Mouse (Mus musculus): ENCODE measurements around the gene Gnl3l. TPM values are rescaled to one million over a fixed set of nuclear protein-coding genes. Genes with fewer than 3 reads are reported as not detected.

Gene Gnl3l
- polyA plus RNA-seq, 1 experiment from 2014 or later = 15.2 TPM

- Histone ChIP-seq H3K27me3 (ENCODE audit: control insufficient read depth, insufficient read depth, low read length) (no peaks in the 10 kb centered on the region), H3K4me1 (replicated peaks; ENCODE audit: control insufficient read depth, insufficient read depth) (no peaks in the 10 kb centered on the region), H3K36me3 (ENCODE audit: control insufficient read depth, insufficient read depth, low read length) (no peaks in the 10 kb centered on the region), H3K9ac (ENCODE audit: low read length) (no peak overlapping the region), H3K27ac (replicated peaks) (peak overlapping the region; percentile 35; the same call in 1 of the 2 replicates), H3K9me3 (ENCODE audit: control insufficient read depth, low read length) (no peaks in the 10 kb centered on the region), H3K4me2 (replicated peaks; ENCODE audit: low read depth) (no peak overlapping the region; the same call in 1 of the 2 replicates), H3K4me3 (ENCODE audit: low read depth, low read length) (no peak overlapping the region)
- peak; percentile 14 for DNase-seq (ENCODE audit: low spot score)
- no peak for ATAC-seq (ENCODE audit: low FRiP score, low TSS enrichment)
- TF ChIP-seq EP300 (optimal IDR thresholded peaks at IDR 0.05) (no peak), CTCF (IDR thresholded peaks at IDR 0.05; ENCODE audit: low read depth) (no peak)
- WGBS = 55% methylated on average over 5 of the region's 6 CpGs
Measured at GRCm38 (mm10) chrX:151054489-151054888, 37.4 kb upstream of the Gnl3l start.

GRCm38 (mm10) chrX:151050337-151050736 lies 33.2 kb upstream of the Gnl3l start:
- WGBS = 72% methylated on average over 7 of the region's 7 CpGs
- Histone ChIP-seq H3K4me1 (replicated peaks; ENCODE audit: control insufficient read depth, insufficient read depth) (no peaks in the 10 kb centered on the region), H3K4me2 (replicated peaks; ENCODE audit: low read depth) (no peak overlapping the region), H3K9ac (ENCODE audit: low read length) (no peak overlapping the region), H3K9me3 (ENCODE audit: control insufficient read depth, low read length) (no peaks in the 10 kb centered on the region), H3K4me3 (ENCODE audit: low read depth, low read length) (no peak overlapping the region), H3K27ac (replicated peaks) (no peak overlapping the region), H3K36me3 (ENCODE audit: control insufficient read depth, insufficient read depth, low read length) (no peaks in the 10 kb centered on the region), H3K27me3 (ENCODE audit: control insufficient read depth, insufficient read depth, low read length) (no peaks in the 10 kb centered on the region)
- no peak for ATAC-seq (ENCODE audit: low FRiP score, low TSS enrichment)
- no peak for DNase-seq (ENCODE audit: low spot score)
- TF ChIP-seq CTCF (IDR thresholded peaks at IDR 0.05; ENCODE audit: low read depth) = no peak
- TF ChIP-seq EP300 (optimal IDR thresholded peaks at IDR 0.05) = no peak

- DNase-seq (ENCODE audit: low spot score) = no peak
- H3K4me2 ChIP-seq (replicated peaks; ENCODE audit: low read depth) = no peak overlapping the region
- H3K27ac ChIP-seq (replicated peaks) = no peak overlapping the region
- no peak overlapping the region for H3K9ac ChIP-seq (ENCODE audit: low read length)
- WGBS = 59% methylated on average over 8 of the region's 8 CpGs
- H3K27me3 ChIP-seq (ENCODE audit: control insufficient read depth, insufficient read depth, low read length) = no peaks in the 10 kb centered on the region
- no peak for ATAC-seq (ENCODE audit: low FRiP score, low TSS enrichment)
- no peaks in the 10 kb centered on the region for H3K9me3 ChIP-seq (ENCODE audit: control insufficient read depth, low read length)
- TF ChIP-seq EP300 (optimal IDR thresholded peaks at IDR 0.05) = no peak
- TF ChIP-seq CTCF (IDR thresholded peaks at IDR 0.05; ENCODE audit: low read depth) = no peak
- no peaks in the 10 kb centered on the region for H3K4me1 ChIP-seq (replicated peaks; ENCODE audit: control insufficient read depth, insufficient read depth)
- H3K4me3 ChIP-seq (ENCODE audit: low read depth, low read length) = no peak overlapping the region
- H3K36me3 ChIP-seq (ENCODE audit: control insufficient read depth, insufficient read depth, low read length) = no peaks in the 10 kb centered on the region
Measured at GRCm38 (mm10) chrX:151049661-151050215, 32.6 kb upstream of the Gnl3l start.

- WGBS = 12% methylated on average over 35 of the region's 56 CpGs
- Histone ChIP-seq H3K4me3 (ENCODE audit: low read depth, low read length) (peak overlapping the region; percentile 61), H3K4me2 (replicated peaks; ENCODE audit: low read depth) (peak overlapping the region; percentile 61), H3K27ac (replicated peaks) (peak overlapping the region; percentile 80), H3K9me3 (ENCODE audit: control insufficient read depth, low read length) (no peaks in the 10 kb centered on the region), H3K4me1 (replicated peaks; ENCODE audit: control insufficient read depth, insufficient read depth) (no peaks in the 10 kb centered on the region), H3K36me3 (ENCODE audit: control insufficient read depth, insufficient read depth, low read length) (no peaks in the 10 kb centered on the region), H3K27me3 (ENCODE audit: control insufficient read depth, insufficient read depth, low read length) (no peaks in the 10 kb centered on the region), H3K9ac (ENCODE audit: low read length) (peak overlapping the region; percentile 71)
- ATAC-seq (ENCODE audit: low FRiP score, low TSS enrichment) (peak; percentile 63), DNase-seq (ENCODE audit: low spot score) (peak; percentile 26)
- TF ChIP-seq CTCF (IDR thresholded peaks at IDR 0.05; ENCODE audit: low read depth) = no peak
- TF ChIP-seq EP300 (optimal IDR thresholded peaks at IDR 0.05) = no peak
Measured at GRCm38 (mm10) chrX:151047431-151048058, 30.4 kb upstream of the Gnl3l start.

- H3K27me3 ChIP-seq (ENCODE audit: control insufficient read depth, insufficient read depth, low read length) = no peaks in the 10 kb centered on the region
- TF ChIP-seq CTCF (IDR thresholded peaks at IDR 0.05; ENCODE audit: low read depth) = no peak; the same call in 1 of the 2 replicates
- no peak for TF ChIP-seq EP300 (optimal IDR thresholded peaks at IDR 0.05)
- H3K9me3 ChIP-seq (ENCODE audit: control insufficient read depth, low read length) = no peaks in the 10 kb centered on the region
- H3K4me1 ChIP-seq (replicated peaks; ENCODE audit: control insufficient read depth, insufficient read depth) = no peaks in the 10 kb centered on the region
- peak overlapping the region; percentile 61 for H3K4me2 ChIP-seq (replicated peaks; ENCODE audit: low read depth)
- H3K27ac ChIP-seq (replicated peaks) = peak overlapping the region; percentile 80
- WGBS = 20% methylated on average over 13 of the region's 62 CpGs
- peak overlapping the region; percentile 71 for H3K9ac ChIP-seq (ENCODE audit: low read length)
- peak; percentile 86 for ATAC-seq (ENCODE audit: low FRiP score, low TSS enrichment)
- no peaks in the 10 kb centered on the region for H3K36me3 ChIP-seq (ENCODE audit: control insufficient read depth, insufficient read depth, low read length)
- peak; percentile 78 for DNase-seq (ENCODE audit: low spot score)
- H3K4me3 ChIP-seq (ENCODE audit: low read depth, low read length) = peak overlapping the region; percentile 61
Measured at GRCm38 (mm10) chrX:151046777-151047430, 29.8 kb upstream of the Gnl3l start.

GRCm38 (mm10) chrX:151046321-151046720 lies 29.2 kb upstream of the Gnl3l start:
- Histone ChIP-seq H3K4me3 (ENCODE audit: low read depth, low read length) (peak overlapping the region; percentile 61), H3K36me3 (ENCODE audit: control insufficient read depth, insufficient read depth, low read length) (no peaks in the 10 kb centered on the region), H3K27ac (replicated peaks) (peak overlapping the region; percentile 80; the same call in 1 of the 2 replicates), H3K4me2 (replicated peaks; ENCODE audit: low read depth) (peak overlapping the region; percentile 61), H3K27me3 (ENCODE audit: control insufficient read depth, insufficient read depth, low read length) (no peaks in the 10 kb centered on the region), H3K4me1 (replicated peaks; ENCODE audit: control insufficient read depth, insufficient read depth) (no peaks in the 10 kb centered on the region), H3K9ac (ENCODE audit: low read length) (0 out of 2 replicates have a peak overlapping the region, but pooled peaks have one; percentile 8), H3K9me3 (ENCODE audit: control insufficient read depth, low read length) (no peaks in the 10 kb centered on the region)
- ATAC-seq (ENCODE audit: low FRiP score, low TSS enrichment) (no peak), DNase-seq (ENCODE audit: low spot score) (no peak)
- 36% methylated on average over 11 of the region's 11 CpGs for WGBS
- TF ChIP-seq EP300 (optimal IDR thresholded peaks at IDR 0.05) = no peak
- TF ChIP-seq CTCF (IDR thresholded peaks at IDR 0.05; ENCODE audit: low read depth) = no peak
